Mouse (Mus musculus) hindbrain, embryonic 10.5 days (tissue): ENCODE measurements at regions not wholly inside any gene's neighbourhood (a gene's known extent, or its start where the extent isn't known, plus 50 kb on each side); places are given as distances from the start of the nearest gene placed in this dataset.

Experiments
- DNase-seq: peaks from one replicate; pipeline ENCODE4 v3.0.0-alpha.2; 2017; ENCODE audit warnings: low spot score
- H3K27ac ChIP-seq: fragments of 300-500 bp; sonication (generic); 2 replicates; pipeline ENCODE4 v1.5.1; 2016; ENCODE audit warnings: mild to moderate bottlenecking, moderate library complexity
- H3K27me3 ChIP-seq: fragments of 300-500 bp; sonication (generic); 2 replicates; pipeline ENCODE4 v1.6.1; 2016; ENCODE audit warnings: mild to moderate bottlenecking; ENCODE audit not compliant: poor library complexity, insufficient read depth, severe bottlenecking
- H3K36me3 ChIP-seq: fragments of 300-500 bp; sonication (generic); 2 replicates; pipeline ENCODE4 v1.6.1; 2016; ENCODE audit warnings: mild to moderate bottlenecking, moderate library complexity
- H3K4me1 ChIP-seq: fragments of 300-500 bp; sonication (generic); replicated peaks from 2 replicates; pipeline ENCODE4 v1.6.1; 2016; ENCODE audit warnings: mild to moderate bottlenecking
- H3K4me3 ChIP-seq: fragments of 300-500 bp; sonication (generic); 2 replicates; pipeline ENCODE4 v1.5.1; 2016; ENCODE audit warnings: mild to moderate bottlenecking, moderate library complexity
- H3K9me3 ChIP-seq: fragments of 300-500 bp; sonication (generic); 2 replicates; pipeline ENCODE4 v1.6.1; 2016; ENCODE audit warnings: mild to moderate bottlenecking, moderate library complexity
- WGBS: fragments of 180-500 bp; shearing (Covaris S2); methylation state at CpG from one replicate; pipeline ENCODE4 v1.1.7; 2016; 5-methylcytosine and 5-hydroxymethylcytosine counted together

GRCm38 (mm10) chr11:56193426-56193825 lies 152.6 kb upstream of the Nmur2 start:
- Histone ChIP-seq H3K27me3 (no peaks in the 10 kb centered on the region), H3K4me1 (no peaks in the 10 kb centered on the region), H3K27ac (no peak overlapping the region), H3K36me3 (no peaks in the 10 kb centered on the region), H3K9me3 (no peaks in the 10 kb centered on the region), H3K4me3 (no peak overlapping the region)
- WGBS, result 68% methylated on average over 2 of the region's 2 CpGs
- DNase-seq, result no peak

DNA sequence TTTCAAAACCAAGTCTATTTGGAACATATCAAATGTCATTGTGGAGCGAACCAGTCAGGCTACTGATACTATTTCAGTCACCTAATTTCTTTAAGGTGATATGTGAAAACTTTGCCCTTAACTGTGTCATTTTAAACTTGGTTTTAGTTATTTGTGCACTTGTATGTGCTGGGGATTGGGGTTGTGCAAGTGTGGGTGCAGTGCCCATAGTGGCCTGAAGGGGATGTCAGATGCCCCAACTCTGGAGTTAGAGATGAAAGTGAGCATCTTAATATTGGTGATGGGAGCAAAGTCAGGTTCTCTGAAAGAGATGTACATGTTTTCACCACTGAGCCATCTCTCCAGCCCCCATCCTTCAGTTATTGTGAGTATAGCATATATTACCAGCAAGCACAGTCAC lies 133.1 kb upstream of the Nmur2 start:
- DNase-seq, result no peak
- H3K27me3 ChIP-seq, result no peaks in the 10 kb centered on the region
- H3K4me1 ChIP-seq, result no peaks in the 10 kb centered on the region
- 90% methylated on average over 1 of the region's 1 CpGs for WGBS
- no peaks in the 10 kb centered on the region for H3K9me3 ChIP-seq
- no peak overlapping the region for H3K27ac ChIP-seq
- no peak overlapping the region for H3K4me3 ChIP-seq
- no peaks in the 10 kb centered on the region for H3K36me3 ChIP-seq

GRCm38 (mm10) chr11:56173246-56173645 lies 132.4 kb upstream of the Nmur2 start:
- WGBS, result 89% methylated on average over 3 of the region's 3 CpGs
- Histone ChIP-seq H3K4me1 (no peaks in the 10 kb centered on the region), H3K36me3 (no peaks in the 10 kb centered on the region), H3K27me3 (no peaks in the 10 kb centered on the region), H3K27ac (no peak overlapping the region), H3K4me3 (no peak overlapping the region), H3K9me3 (no peaks in the 10 kb centered on the region)
- no peak for DNase-seq

- Histone ChIP-seq H3K4me3 (no peak overlapping the region), H3K27ac (no peak overlapping the region), H3K4me1 (no peaks in the 10 kb centered on the region), H3K27me3 (no peaks in the 10 kb centered on the region), H3K36me3 (no peaks in the 10 kb centered on the region), H3K9me3 (no peaks in the 10 kb centered on the region)
- DNase-seq, result no peak
- WGBS, result 80% methylated on average over 9 of the region's 9 CpGs
Observed at GRCm38 (mm10) chr11:56169576-56169975, 128.8 kb upstream of the Nmur2 start.

GRCm38 (mm10) chr11:56166849-56167248 lies 126.0 kb upstream of the Nmur2 start:
- no peaks in the 10 kb centered on the region for H3K27me3 ChIP-seq
- DNase-seq, result no peak
- no peak overlapping the region for H3K27ac ChIP-seq
- H3K9me3 ChIP-seq, result no peaks in the 10 kb centered on the region
- H3K4me3 ChIP-seq, result no peak overlapping the region
- WGBS, result 69% methylated on average over 2 of the region's 2 CpGs
- H3K4me1 ChIP-seq, result no peaks in the 10 kb centered on the region
- no peaks in the 10 kb centered on the region for H3K36me3 ChIP-seq

GRCm38 (mm10) chr11:56165759-56166158 lies 124.9 kb upstream of the Nmur2 start:
- Histone ChIP-seq H3K27me3 (no peaks in the 10 kb centered on the region), H3K4me1 (no peaks in the 10 kb centered on the region), H3K9me3 (no peaks in the 10 kb centered on the region), H3K4me3 (no peak overlapping the region), H3K36me3 (no peaks in the 10 kb centered on the region), H3K27ac (no peak overlapping the region)
- 81% methylated on average over 5 of the region's 5 CpGs for WGBS
- DNase-seq, result no peak

GRCm38 (mm10) chr11:56160286-56160685 lies 119.5 kb upstream of the Nmur2 start:
- no peak for DNase-seq
- Histone ChIP-seq H3K27me3 (no peaks in the 10 kb centered on the region), H3K36me3 (no peaks in the 10 kb centered on the region), H3K4me3 (no peak overlapping the region), H3K4me1 (peaks cover 9% of the 10 kb centered on the region; the same call in 1 of the 2 replicates), H3K27ac (no peak overlapping the region), H3K9me3 (no peaks in the 10 kb centered on the region)
- 66% methylated on average over 2 of the region's 2 CpGs for WGBS

GRCm38 (mm10) chr11:56159412-56160074 lies 118.7 kb upstream of the Nmur2 start:
- no peaks in the 10 kb centered on the region for H3K9me3 ChIP-seq
- no peak overlapping the region for H3K4me3 ChIP-seq
- H3K36me3 ChIP-seq, result no peaks in the 10 kb centered on the region
- no peaks in the 10 kb centered on the region for H3K27me3 ChIP-seq
- peaks cover 9% of the 10 kb centered on the region; the same call in 1 of the 2 replicates for H3K4me1 ChIP-seq
- peak; percentile 54 for DNase-seq
- H3K27ac ChIP-seq, result no peak overlapping the region
- 45% methylated on average over 10 of the region's 10 CpGs for WGBS

DNA sequence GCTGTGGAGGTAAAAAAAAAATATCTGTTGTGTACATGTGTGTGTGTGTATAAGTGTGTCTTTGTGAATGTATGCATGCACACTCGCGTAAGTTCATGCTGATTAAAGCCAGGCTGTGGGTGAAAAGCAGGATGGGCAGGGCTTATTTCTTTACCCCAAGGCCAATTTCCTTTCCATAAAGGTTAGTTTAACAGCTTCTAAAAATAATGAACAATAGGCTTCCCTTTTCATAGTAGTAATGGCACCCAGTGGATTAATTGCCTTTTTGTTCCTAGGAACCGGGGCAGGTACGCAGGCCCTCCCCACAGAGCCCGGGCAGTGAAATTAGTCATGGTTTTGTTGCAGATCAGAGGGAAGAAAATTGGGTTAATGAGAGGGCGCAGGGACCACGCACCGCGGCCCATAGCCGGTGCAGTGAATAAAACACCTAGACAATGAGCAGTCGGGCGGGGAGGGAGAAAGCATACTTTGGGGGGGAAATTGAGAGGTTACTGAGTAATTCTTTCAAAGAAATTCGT lies 110.1 kb upstream of the Nmur2 start:
- H3K9me3 ChIP-seq, result no peaks in the 10 kb centered on the region
- no peak overlapping the region for H3K4me3 ChIP-seq
- no peaks in the 10 kb centered on the region for H3K36me3 ChIP-seq
- no peak overlapping the region for H3K27ac ChIP-seq
- H3K27me3 ChIP-seq, result peaks cover 56% of the 10 kb centered on the region
- WGBS, result 24% methylated on average over 13 of the region's 13 CpGs
- no peak for DNase-seq
- peaks cover 7% of the 10 kb centered on the region for H3K4me1 ChIP-seq

- no peak overlapping the region for H3K4me3 ChIP-seq
- no peak for DNase-seq
- H3K36me3 ChIP-seq, result no peaks in the 10 kb centered on the region
- no peak overlapping the region for H3K27ac ChIP-seq
- H3K9me3 ChIP-seq, result no peaks in the 10 kb centered on the region
- 81% methylated on average over 1 of the region's 1 CpGs for WGBS
- peaks cover 56% of the 10 kb centered on the region for H3K27me3 ChIP-seq
- H3K4me1 ChIP-seq, result peaks cover 7% of the 10 kb centered on the region
Observed at GRCm38 (mm10) chr11:56149752-56150151, 108.9 kb upstream of the Nmur2 start.

GRCm38 (mm10) chr11:56148956-56149355 lies 108.1 kb upstream of the Nmur2 start:
- Histone ChIP-seq H3K27me3 (peaks cover 56% of the 10 kb centered on the region), H3K27ac (no peak overlapping the region), H3K9me3 (no peaks in the 10 kb centered on the region), H3K36me3 (no peaks in the 10 kb centered on the region), H3K4me3 (no peak overlapping the region), H3K4me1 (peaks cover 7% of the 10 kb centered on the region)
- no peak for DNase-seq
- 87% methylated on average over 1 of the region's 1 CpGs for WGBS

- no peak for DNase-seq
- H3K27ac ChIP-seq, result no peak overlapping the region
- H3K4me3 ChIP-seq, result no peak overlapping the region
- no peaks in the 10 kb centered on the region for H3K36me3 ChIP-seq
- H3K9me3 ChIP-seq, result no peaks in the 10 kb centered on the region
- peaks cover 7% of the 10 kb centered on the region for H3K4me1 ChIP-seq
- peaks cover 38% of the 10 kb centered on the region for H3K27me3 ChIP-seq
- WGBS, result 80% methylated on average over 5 of the region's 5 CpGs
Observed at GRCm38 (mm10) chr11:56146708-56147107, 105.9 kb upstream of the Nmur2 start.

DNA sequence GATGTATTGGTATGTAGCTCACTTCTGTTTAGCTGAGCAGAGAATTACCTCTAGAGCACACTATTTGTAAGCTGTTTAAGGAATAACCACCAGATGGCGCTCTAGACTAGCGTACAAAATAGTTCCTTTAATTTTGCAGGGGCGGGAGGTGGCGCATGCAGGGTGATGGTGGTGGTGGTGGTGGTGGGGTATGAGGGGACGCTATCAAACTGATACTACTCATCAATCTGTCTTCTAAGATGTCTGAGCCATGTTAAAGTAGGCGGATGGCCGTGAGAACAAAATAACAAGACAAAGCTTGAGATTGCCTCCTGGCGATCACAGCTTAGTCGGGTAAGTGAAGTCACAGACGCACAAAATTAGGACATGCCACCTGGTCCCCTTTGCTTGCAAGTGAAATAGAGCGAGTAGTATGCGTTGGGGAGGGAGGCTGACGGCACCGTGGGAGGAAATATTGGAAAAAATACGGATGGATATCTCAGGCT lies 90.6 kb upstream of the Nmur2 start:
- 35% methylated on average over 15 of the region's 15 CpGs for WGBS

More for the DNA sequence above, 90.6 kb upstream of the Nmur2 start:
- no peak overlapping the region for H3K27ac ChIP-seq
- no peaks in the 10 kb centered on the region for H3K36me3 ChIP-seq
- no peaks in the 10 kb centered on the region for H3K9me3 ChIP-seq
- H3K4me3 ChIP-seq, result no peak overlapping the region
- no peaks in the 10 kb centered on the region for H3K27me3 ChIP-seq
- DNase-seq, result peak; percentile 27
- H3K4me1 ChIP-seq, result no peaks in the 10 kb centered on the region
